Mouse (Mus musculus) limb, embryonic 14.5 days (tissue): ENCODE measurements around the gene Reck. TPM values are rescaled to one million over a fixed set of nuclear protein-coding genes. Genes with fewer than 3 reads are reported as not detected.
A peak's percentile ranks its signal among the peaks of the same experiment; 100 is the strongest.

Experiments
- ATAC-seq: fragments of 200-750 bp; cut with Nextera tagmentation; 2 replicates; pipeline ENCODE4 v1.8.0; 2017; ENCODE audit warnings: low read depth, moderate number of reproducible peaks, moderate TSS enrichment; ENCODE audit not compliant: low FRiP score
- DNase-seq: peaks from one replicate; pipeline ENCODE4 v3.0.0-alpha.2; 2015; ENCODE audit warnings: low spot score
- H3K27ac ChIP-seq: fragments of 300-500 bp; sonication (generic); replicated peaks from 2 replicates; pipeline ENCODE4 v1.5.1; 2014; ENCODE audit warnings: low read depth, mild to moderate bottlenecking, low read length, moderate library complexity, mixed read lengths
- H3K27me3 ChIP-seq: fragments of 300-500 bp; sonication (generic); 2 replicates; pipeline ENCODE4 v1.6.1; 2014; ENCODE audit warnings: low read length, mixed read lengths; ENCODE audit not compliant: control insufficient read depth, insufficient read depth
- H3K36me3 ChIP-seq: fragments of 300-500 bp; sonication (generic); 2 replicates; pipeline ENCODE4 v1.6.1; 2014; ENCODE audit warnings: mild to moderate bottlenecking, low read length, moderate library complexity, mixed read lengths; ENCODE audit not compliant: control insufficient read depth, insufficient read depth
- H3K4me1 ChIP-seq: fragments of 300-500 bp; sonication (generic); 2 replicates; pipeline ENCODE4 v1.6.1; 2014; ENCODE audit warnings: antibody characterized with exemption, low read length, mixed read lengths; ENCODE audit not compliant: control insufficient read depth, insufficient read depth
- H3K4me2 ChIP-seq: fragments of 300-500 bp; sonication (generic); replicated peaks from 2 replicates; pipeline ENCODE4 v1.6.1; 2014; ENCODE audit warnings: low read depth, mild to moderate bottlenecking, low read length, moderate library complexity; ENCODE audit not compliant: severe bottlenecking
- H3K4me3 ChIP-seq: fragments of 300-500 bp; sonication (generic); replicated peaks from 2 replicates; pipeline ENCODE4 v1.5.1; 2014; ENCODE audit warnings: low read length
- H3K9ac ChIP-seq: fragments of 300-500 bp; sonication (generic); 2 replicates; pipeline ENCODE4 v1.6.1; 2014; ENCODE audit warnings: mild to moderate bottlenecking, low read depth, low read length, moderate library complexity; ENCODE audit not compliant: severe bottlenecking
- H3K9me3 ChIP-seq: fragments of 300-500 bp; sonication (generic); 2 replicates; pipeline ENCODE4 v1.6.1; 2016; ENCODE audit warnings: low read length; ENCODE audit not compliant: control insufficient read depth
- POLR2A ChIP-seq: fragments of 200-500 bp; IDR thresholded peaks from 2 replicates; pipeline ENCODE4 v1.8.0; 2012; ENCODE audit warnings: inconsistent platforms, mild to moderate bottlenecking, moderate library complexity, borderline replicate concordance; ENCODE audit not compliant: insufficient read depth, insufficient read length; ENCODE audit errors: extremely low read depth
- WGBS: fragments of 180-500 bp; shearing (Covaris S2); extraction: QIAGEN DNeasy Blood & Tissue Kit; methylation state at CpG from one replicate; pipeline ENCODE4 v1.1.7; 2014; 5-methylcytosine and 5-hydroxymethylcytosine counted together
- polyA plus RNA-seq, 2 experiments: library from polyadenylated mRNA; depleted of rRNA in 1 of 2; stranded (reverse) in 1 of 2; unstranded in 1 of 2; fragments of >200 nt; fragmentation: Nextera tagmentation in 1 of 2; extraction: Ambion mirVana in 1 of 2; gene quantifications; 2 replicates each; pipeline versions ENCODE4 v1.2.1 to v1.2.3; 2012 to 2014

Gene Reck
- polyA plus RNA-seq, 2 experiments = 50.0 to 66.2 TPM

DNA sequence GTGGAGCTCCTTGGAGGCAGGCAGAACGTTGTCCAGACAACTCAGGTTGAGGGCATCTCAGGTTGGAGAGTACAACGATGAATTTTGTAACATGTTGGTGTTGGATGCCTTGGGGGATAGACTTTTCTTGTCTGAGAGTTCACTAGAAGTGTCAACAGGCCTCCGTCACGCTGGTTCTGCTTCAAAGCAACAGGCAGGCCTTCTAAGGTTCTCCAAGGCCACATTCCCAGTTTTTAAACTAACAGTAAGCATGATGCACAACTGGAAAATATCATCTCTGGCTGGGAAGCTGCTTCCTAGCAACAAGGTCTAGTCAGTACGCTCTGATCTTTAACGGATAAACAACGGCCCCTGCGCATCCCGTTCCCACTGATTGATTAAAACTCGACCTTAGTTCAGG lies 5.5 kb upstream of the Reck start:
- ATAC-seq = no peak
- Histone ChIP-seq H3K27ac (no peak overlapping the region), H3K36me3 (no peaks in the 10 kb centered on the region), H3K4me2 (no peak overlapping the region), H3K4me3 (no peak overlapping the region), H3K27me3 (no peaks in the 10 kb centered on the region), H3K9ac (no peak overlapping the region), H3K9me3 (no peaks in the 10 kb centered on the region; the same call in 1 of the 2 replicates), H3K4me1 (peaks cover 2% of the 10 kb centered on the region; the same call in 1 of the 2 replicates)
- no peak for TF ChIP-seq POLR2A
- no peak for DNase-seq
- WGBS = 78% methylated on average over 10 of the region's 10 CpGs

DNA sequence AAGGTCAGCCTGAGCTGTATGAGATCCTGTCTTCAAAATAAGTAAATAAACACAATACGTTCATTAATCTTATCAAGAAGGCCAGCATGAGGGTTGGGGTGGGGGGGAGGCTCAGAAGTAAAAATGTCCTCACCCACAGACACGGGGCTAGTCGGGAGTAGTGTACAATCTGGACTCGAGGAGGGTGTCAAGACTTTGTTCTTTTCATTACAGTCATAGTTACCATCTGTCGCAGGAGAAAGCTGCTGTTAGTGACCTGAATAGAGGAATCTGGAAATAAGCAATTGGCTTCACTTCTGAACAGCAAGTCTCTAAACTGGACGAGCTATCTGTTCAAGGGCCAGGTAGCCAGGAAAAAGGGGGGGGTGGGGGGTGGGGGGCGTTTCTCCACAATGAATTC lies 829 bp upstream of the Reck start:
- Histone ChIP-seq H3K27me3 (no peaks in the 10 kb centered on the region), H3K9ac (no peak overlapping the region), H3K4me3 (peak overlapping the region; percentile 89), H3K36me3 (no peaks in the 10 kb centered on the region), H3K9me3 (no peaks in the 10 kb centered on the region), H3K4me1 (peaks cover 19% of the 10 kb centered on the region; the same call in 1 of the 2 replicates), H3K4me2 (peak overlapping the region; percentile 93), H3K27ac (no peak overlapping the region)
- ATAC-seq (no peak), DNase-seq (no peak)
- WGBS = 45% methylated on average over 7 of the region's 7 CpGs
- no peak for TF ChIP-seq POLR2A

DNA sequence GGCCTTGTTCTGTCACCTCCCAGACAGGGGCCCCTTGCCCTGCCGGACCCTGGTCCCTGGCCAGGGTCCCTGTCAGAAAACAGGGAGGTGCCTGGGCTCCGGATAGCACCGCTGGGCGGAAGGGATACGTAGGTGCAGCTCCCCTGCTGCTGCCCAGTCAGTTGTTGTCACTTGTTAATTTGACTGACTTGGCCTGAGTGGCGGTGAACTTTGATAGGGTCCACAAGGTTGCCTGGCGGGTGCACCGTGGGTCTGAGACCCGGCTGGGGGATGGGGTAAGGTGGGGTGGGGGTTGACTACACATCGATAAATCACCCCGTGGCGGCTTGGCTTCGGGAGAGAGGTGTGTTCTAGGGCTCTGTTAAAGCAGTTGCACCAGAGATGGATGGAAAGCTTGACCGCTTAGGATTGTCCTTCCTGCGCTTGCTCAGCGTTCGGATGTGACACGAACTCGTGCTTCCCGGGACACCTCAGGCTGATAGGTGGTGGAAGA lies 635 bp downstream of the Reck start:
- H3K9ac ChIP-seq = peak overlapping the region; percentile 75
- DNase-seq (no peak), ATAC-seq (no peak; the same call in 1 of the 2 replicates)
- no peaks in the 10 kb centered on the region for H3K27me3 ChIP-seq
- peak overlapping the region; percentile 93 for H3K4me2 ChIP-seq
- WGBS = under 1% methylated on average over 20 of the region's 20 CpGs
- peaks cover 19% of the 10 kb centered on the region; the same call in 1 of the 2 replicates for H3K4me1 ChIP-seq
- H3K4me3 ChIP-seq = peak overlapping the region; percentile 89
- no peaks in the 10 kb centered on the region for H3K36me3 ChIP-seq
- no peak for TF ChIP-seq POLR2A
- H3K9me3 ChIP-seq = no peaks in the 10 kb centered on the region
- H3K27ac ChIP-seq = 0 out of 2 replicates have a peak overlapping the region, but pooled peaks have one; percentile 26

DNA sequence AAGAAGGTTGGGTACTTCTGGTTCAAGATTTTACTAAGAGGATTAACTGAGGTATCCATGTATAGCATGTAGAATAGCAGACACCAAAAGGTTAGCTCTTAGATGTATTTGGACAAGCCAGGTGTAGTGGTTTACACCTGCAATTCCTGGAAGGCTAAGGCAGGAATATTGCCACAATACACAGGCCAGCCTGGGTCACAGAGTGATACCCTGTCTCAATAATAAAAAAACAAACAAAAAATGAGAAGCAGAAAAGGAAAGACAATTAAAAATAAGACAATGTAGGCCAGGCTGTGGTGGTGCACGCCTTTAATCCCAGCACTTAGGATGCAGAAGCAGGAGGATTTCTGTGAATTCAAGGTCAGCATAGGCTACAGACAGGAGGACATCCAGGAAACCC lies 1.9 kb downstream of the Reck start:
- Histone ChIP-seq H3K9ac (no peak overlapping the region), H3K9me3 (no peaks in the 10 kb centered on the region), H3K36me3 (no peaks in the 10 kb centered on the region), H3K27me3 (no peaks in the 10 kb centered on the region), H3K4me3 (no peak overlapping the region), H3K4me1 (peaks cover 19% of the 10 kb centered on the region; the same call in 1 of the 2 replicates), H3K4me2 (no peak overlapping the region), H3K27ac (no peak overlapping the region)
- WGBS = 91% methylated on average over 1 of the region's 1 CpGs
- DNase-seq = no peak
- no peak for ATAC-seq
- no peak for TF ChIP-seq POLR2A

DNA sequence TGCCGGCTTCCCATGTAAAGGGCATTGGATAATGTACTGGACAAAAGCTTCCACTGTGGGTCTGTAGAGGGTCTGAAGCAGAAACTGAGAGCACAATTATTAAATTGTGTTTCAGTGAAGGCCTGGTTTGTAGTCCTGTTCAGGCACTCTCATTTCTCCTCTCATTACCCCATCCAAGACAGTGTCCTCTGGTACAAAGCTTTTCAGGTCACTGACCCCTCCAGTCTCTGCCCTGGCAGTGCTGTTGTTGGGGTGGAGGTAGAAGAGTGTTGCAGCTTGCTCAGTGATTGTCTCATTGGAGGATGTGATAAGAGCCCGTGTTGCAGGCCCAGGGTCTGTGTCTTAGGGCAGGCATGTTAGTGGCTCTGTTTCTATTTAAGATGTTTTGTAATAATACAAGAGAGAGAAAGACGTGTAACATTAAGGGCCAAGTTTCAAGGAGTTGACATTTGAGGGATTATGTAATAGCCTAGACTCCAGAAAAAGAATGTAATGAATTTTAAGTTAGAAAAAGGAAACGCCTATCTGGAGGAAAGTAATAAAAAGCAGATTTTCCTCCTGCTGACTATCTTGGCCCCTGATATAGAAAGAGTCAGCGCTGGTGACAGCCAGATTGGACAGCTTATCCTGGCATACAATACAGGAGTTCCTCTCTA lies 2.9 kb downstream of the Reck start:
- no peaks in the 10 kb centered on the region for H3K27me3 ChIP-seq
- no peak for TF ChIP-seq POLR2A
- WGBS = 31% methylated on average over 5 of the region's 5 CpGs
- 0 out of 2 replicates have a peak overlapping the region, but pooled peaks have one; percentile 21 for H3K4me2 ChIP-seq
- DNase-seq (peak; percentile 49), ATAC-seq (no peak)
- no peaks in the 10 kb centered on the region for H3K36me3 ChIP-seq
- no peak overlapping the region for H3K4me3 ChIP-seq
- H3K27ac ChIP-seq = 0 out of 2 replicates have a peak overlapping the region, but pooled peaks have one; percentile 33
- peaks cover 19% of the 10 kb centered on the region; the same call in 1 of the 2 replicates for H3K4me1 ChIP-seq
- no peak overlapping the region for H3K9ac ChIP-seq
- no peaks in the 10 kb centered on the region for H3K9me3 ChIP-seq
